Mouse (Mus musculus) hematopoietic stem cell, adult 5-6 weeks (primary cell): ENCODE data around the gene Cdkal1. TPM values are rescaled to one million over a fixed set of nuclear protein-coding genes. Genes with fewer than 3 reads are reported as not detected.

ENCODE experiments used
- ATAC-seq, 2 experiments: fragments of 125-278 bp in 1 of 2; replicated peaks in 1 of 2; 2 replicates each; pipeline ENCODE4 v1.8.0; 2016 to 2017; ENCODE audit warnings: inconsistent platforms in 2 of 2, mild to moderate bottlenecking in 2 of 2, moderate number of reproducible peaks in 2 of 2, low read depth in 1 of 2, moderate TSS enrichment in 1 of 2; ENCODE audit not compliant: low FRiP score in 2 of 2, poor library complexity in 2 of 2, severe bottlenecking in 2 of 2, insufficient read depth in 1 of 2, low TSS enrichment in 1 of 2
- total RNA-seq: library from RNA; stranded (forward); fragments of 172-1452, 232-1000 nt; gene quantifications from 2 replicates; pipeline ENCODE4 v1.2.3, GENCODE M21; 2017

Cdkal1 gene
- total RNA-seq, 1 experiment from 2014 or later = 57.8 TPM

DNA sequence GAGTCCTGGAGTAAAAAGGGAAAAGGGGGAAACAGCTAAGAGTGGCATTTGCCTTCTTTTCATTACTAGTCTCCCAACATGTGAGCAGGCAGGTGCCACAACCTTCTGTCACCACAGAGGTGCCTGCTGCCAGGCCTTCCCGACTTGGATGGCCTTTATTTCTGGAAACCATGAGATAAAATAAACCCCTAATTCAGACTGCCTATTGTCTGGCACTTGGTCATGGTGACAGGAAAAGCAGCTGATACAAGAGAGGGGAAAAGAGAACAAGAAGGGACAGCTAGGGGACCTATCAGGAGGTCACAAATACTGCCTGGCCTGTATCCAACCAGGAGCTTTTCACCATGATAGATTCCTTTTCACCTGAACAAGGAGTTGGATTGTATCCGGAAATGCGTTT lies 466.6 kb downstream of the Cdkal1 start:
- no peak for ATAC-seq

DNA sequence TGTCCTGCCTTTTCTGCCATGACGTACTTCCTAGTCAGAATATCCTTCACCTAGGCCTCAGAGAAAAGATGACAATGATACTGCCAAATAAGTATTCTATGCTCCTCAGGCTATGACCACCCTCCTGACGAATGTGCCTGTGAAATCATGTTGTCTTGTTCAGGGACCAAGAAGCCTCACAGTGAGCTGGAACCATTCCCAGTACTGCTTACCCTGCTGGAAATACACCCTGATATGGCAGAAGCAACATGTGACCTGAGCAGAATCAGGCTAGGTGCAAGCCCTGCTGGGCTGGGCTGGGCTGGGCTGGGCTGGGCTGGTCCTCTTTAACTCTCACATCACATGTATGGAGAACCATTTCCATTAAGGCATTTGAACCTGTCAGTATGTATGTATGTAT lies 477.9 kb downstream of the Cdkal1 start:
- ATAC-seq = no peak

- ATAC-seq = no peak
Observed at GRCm38 (mm10) chr13:29371916-29372315, 483.6 kb downstream of the Cdkal1 start.

GRCm38 (mm10) chr13:29371466-29371771 lies 484.1 kb downstream of the Cdkal1 start:
- ATAC-seq = no peak

GRCm38 (mm10) chr13:29370731-29371465 lies 484.6 kb downstream of the Cdkal1 start:
- no peak for ATAC-seq

DNA sequence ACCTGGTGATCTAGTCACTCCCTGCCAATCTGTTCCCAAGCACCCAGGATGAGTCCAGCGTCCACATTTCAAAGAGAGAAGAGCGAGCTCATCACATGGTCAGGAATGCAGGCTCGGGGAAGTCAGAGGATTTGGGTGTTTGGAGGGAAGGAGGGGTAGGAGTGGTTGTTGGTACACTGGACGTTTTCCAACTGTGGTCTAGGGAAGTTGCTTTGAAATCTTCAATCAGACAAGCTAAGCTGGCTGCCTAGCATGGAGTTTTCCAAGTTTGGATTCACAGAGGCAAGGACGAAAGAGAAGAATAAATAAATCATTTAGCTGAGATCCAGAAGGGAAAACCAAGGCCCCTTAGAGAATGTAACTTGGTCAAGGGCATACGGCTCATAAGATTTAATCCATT lies 486.7 kb downstream of the Cdkal1 start:
- ATAC-seq = no peak

DNA sequence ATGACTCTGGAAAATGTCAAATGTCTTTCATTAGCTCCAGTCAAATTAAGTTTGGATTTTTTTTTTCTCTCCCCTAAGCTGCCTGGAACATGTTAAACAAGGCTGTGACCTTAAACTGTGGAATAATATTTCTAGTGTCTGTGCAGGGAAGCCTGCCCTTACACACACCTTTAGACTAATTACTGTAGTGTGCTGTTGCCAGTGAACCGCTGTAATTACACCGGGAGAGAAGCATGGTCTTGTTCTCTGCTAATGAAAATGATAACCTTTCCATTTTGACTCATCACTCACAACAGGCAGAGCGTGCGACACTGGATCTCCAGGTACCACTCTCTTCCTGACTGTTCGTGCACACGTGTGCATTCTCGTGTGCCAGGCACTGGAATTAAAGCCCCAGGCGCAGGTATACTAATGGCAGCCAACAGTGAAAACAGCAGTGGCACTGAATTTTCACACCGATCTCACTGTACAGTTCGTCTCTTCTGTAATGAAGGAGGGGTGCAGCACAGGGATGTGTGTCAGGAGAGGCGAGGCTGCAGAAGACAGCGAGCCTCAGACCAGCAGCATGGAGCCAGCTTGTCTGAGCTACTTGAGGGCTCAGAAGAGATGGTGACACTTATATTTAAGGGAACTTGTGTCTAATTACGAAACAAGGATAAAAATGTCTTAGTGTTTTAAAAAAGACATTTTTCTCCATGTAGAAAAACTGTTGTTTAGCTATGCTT lies 490.4 kb downstream of the Cdkal1 start:
- no peak for ATAC-seq

- ATAC-seq = no peak
Observed at GRCm38 (mm10) chr13:29364009-29364408, 491.5 kb downstream of the Cdkal1 start.

- no peak for ATAC-seq
Observed at GRCm38 (mm10) chr13:29361842-29362241, 493.6 kb downstream of the Cdkal1 start.

GRCm38 (mm10) chr13:29360899-29361298 lies 494.6 kb downstream of the Cdkal1 start:
- ATAC-seq = no peak

DNA sequence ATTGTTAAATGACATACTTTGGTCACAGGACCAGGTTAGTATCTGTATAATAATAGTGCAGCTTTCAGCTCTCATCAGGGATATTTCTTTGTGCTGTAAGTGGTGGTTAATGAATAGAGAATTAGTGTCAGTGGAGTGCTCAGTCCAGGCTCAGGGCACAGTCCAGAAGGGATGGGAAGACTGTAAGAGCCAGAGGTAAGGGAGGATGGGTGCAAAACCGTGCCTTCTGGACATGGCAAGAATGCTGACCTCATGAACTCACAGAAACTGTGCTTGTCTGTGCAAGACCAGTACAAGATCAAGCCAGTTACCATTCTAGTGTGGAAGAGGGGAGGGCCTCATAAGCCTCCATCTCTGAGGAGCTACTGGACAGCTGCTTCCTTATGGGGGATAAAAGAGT lies 496.1 kb downstream of the Cdkal1 start:
- no peak for ATAC-seq

DNA sequence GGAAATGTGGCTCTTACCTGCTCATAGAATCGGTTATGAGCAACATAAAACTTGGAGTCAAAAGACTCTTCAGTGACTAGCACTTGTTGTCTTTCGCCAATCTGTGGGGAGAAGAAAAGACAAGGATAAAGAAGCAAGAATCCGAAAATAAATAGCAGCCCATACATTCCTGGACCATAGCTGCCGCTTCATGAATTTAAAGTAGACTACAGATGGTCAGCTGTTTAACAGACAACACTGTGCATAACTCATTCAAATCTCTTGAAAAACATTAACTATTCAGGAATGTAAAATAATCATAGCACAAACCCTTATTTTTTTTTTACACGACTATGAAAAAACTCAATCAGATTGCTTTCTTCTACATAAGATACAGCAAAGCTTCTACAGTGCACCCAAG lies 498.0 kb downstream of the Cdkal1 start:
- no peak for ATAC-seq

GRCm38 (mm10) chr13:29356158-29356485 lies 499.4 kb downstream of the Cdkal1 start:
- ATAC-seq = no peak

GRCm38 (mm10) chr13:29355484-29356157 lies 499.9 kb downstream of the Cdkal1 start:
- ATAC-seq = no peak

DNA sequence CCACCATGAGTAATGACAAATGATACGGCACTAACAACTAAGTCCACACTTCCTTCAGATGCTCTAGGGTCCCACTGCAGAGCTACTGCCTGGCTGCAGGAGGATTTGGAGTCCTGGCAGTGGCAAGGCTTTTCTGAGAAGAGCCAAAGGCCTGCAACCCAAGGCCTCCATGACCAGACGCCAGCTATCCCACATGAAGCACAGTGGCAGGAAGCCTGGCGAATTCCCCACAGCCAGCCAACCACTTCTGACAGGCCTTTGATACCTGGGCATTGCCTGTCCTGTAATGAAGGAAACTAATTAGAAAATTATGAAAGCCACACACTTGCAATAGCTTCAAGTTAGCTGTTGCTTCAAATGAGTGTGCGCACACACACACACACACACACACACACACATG lies 500.5 kb downstream of the Cdkal1 start:
- no peak for ATAC-seq

DNA sequence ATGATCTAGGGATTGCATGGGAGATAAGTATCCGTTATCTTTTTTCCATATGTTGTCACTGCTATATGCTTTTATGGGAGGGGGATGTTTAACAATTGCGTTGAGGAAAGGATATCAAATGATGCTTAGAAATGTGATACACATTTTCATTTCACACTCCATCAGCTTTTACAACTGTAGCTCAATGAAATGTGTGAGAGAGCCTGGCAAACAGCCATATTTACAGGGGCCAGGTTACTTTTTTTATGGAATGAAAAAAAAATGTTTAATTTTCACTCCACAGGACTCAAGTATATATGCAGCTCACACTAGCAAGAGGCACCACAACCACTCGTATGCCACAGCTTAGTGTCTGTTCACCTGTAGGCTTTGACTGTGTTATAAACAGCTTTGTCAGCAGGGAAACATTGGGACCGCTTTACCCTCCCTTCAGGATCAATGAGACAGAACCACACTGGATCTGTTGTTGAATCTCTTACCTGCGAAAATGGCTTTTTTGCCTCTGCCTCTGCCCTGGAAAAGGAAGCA lies 501.5 kb downstream of the Cdkal1 start:
- no peak for ATAC-seq

DNA sequence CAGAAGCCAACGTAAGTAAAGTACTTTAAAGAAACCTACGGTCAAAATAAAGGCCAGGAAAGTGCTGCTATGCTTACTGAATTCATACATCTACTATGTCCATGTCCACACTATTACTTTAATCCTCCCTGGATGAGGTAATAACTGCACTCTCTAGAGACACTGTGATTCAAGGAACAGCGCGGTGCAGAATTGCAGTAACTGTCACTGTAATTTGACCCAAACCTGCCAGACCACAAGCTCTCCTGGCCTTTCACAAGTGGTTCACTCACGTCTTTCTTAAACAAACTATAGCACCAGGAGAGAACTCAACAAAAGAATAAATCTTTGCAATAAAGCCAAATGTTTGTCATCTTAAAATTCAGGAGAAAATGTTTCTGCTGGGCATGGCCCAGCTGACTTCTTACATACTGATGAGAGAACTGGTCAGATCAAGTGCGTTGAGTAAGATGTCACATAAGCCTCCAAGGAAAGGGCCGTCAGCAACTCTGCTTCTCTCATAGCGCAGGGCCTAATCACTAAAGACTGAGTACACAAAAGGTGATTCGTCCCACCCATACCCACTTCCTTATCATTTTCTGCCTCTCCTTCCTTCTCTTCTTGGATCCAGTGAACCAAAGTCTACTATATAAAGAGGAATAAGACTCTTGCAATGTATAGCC lies 504.3 kb downstream of the Cdkal1 start:
- ATAC-seq = no peak

- ATAC-seq = no peak
Observed at GRCm38 (mm10) chr13:29350004-29350403, 505.5 kb downstream of the Cdkal1 start.
